Mouse (Mus musculus): ENCODE measurements at regions not wholly inside any gene's neighbourhood (a gene's known extent, or its start where the extent isn't known, plus 50 kb on each side); places are given as distances from the start of the nearest gene placed in this dataset.

- TF ChIP-seq POLR2A (IDR thresholded peaks at IDR 0.05; ENCODE audit: insufficient read depth, low read depth, low read length) = no peak
- TF ChIP-seq CTCF (IDR thresholded peaks at IDR 0.05; ENCODE audit: insufficient read depth, low read depth, low read length) = no peak
- 77% methylated on average over 2 of the region's 2 CpGs for WGBS
- no peak overlapping the region for H3K27ac ChIP-seq (ENCODE audit: insufficient read depth, low read depth, low read length)
Measured at GRCm38 (mm10) chr5:71177316-71177715, 81.7 kb upstream of the Gabra2 start.

GRCm38 (mm10) chr5:71170378-71170777, 74.7 kb upstream of the Gabra2 start:
- 17% methylated on average over 4 of the region's 4 CpGs for WGBS
- H3K4me1 ChIP-seq (ENCODE audit: control insufficient read depth, insufficient read depth, low read length) = no peaks in the 10 kb centered on the region
- no peak for TF ChIP-seq POLR2A (IDR thresholded peaks at IDR 0.05; ENCODE audit: insufficient read depth, low read depth, low read length)
- no peak overlapping the region for H3K27ac ChIP-seq (ENCODE audit: insufficient read depth, low read depth, low read length)
- H3K4me3 ChIP-seq (ENCODE audit: insufficient read depth, low read depth, low read length) = no peak overlapping the region

More at GRCm38 (mm10) chr5:71177316-71177715, 81.7 kb upstream of the Gabra2 start:
- Histone ChIP-seq H3K4me3 (ENCODE audit: insufficient read depth, low read depth, low read length) (no peak overlapping the region), H3K4me1 (ENCODE audit: control insufficient read depth, insufficient read depth, low read length) (no peaks in the 10 kb centered on the region)

Data from olfactory bulb, adult 2 months (tissue).